Mouse (Mus musculus): ENCODE measurements around the gene Rnf111.

- no peak for TF ChIP-seq POLR2A (IDR thresholded peaks at IDR 0.05; ENCODE audit: low read depth, low read length)
- TF ChIP-seq CTCF (IDR thresholded peaks at IDR 0.05; ENCODE audit: borderline replicate concordance, insufficient read depth, low read length): no peak
Observed at GRCm38 (mm10) chr9:70452371-70452770, 51.2 kb downstream of the Rnf111 start.

Data from embryonic fibroblast, embryonic 13.5 days (primary cell).